Mouse (Mus musculus): ENCODE measurements around the gene Rnpep.

Gene Rnpep

GRCm38 (mm10) chr1:135283826-135284291 lies at the start of gene Rnpep:
Gene Rnpep, minus strand, starts transcription at chr1:135284084.
- peak; percentile 74 to 85 for DNase-seq

GRCm38 (mm10) chr1:135330578-135330977 lies 46.7 kb upstream of the Rnpep start:
- no peak for DNase-seq

GRCm38 (mm10) chr1:135328368-135328767 lies 44.5 kb upstream of the Rnpep start:
- no peak for DNase-seq

- no peak for DNase-seq
Observed at GRCm38 (mm10) chr1:135325934-135326333, 42.0 kb upstream of the Rnpep start.

- DNase-seq = no peak
Observed at GRCm38 (mm10) chr1:135324571-135324970, 40.7 kb upstream of the Rnpep start, which contains the start of gene Lmod1. Gene Lmod1, plus strand, starts transcription at chr1:135324807.

GRCm38 (mm10) chr1:135323367-135323901 lies 39.5 kb upstream of the Rnpep start:
- DNase-seq = no peak

GRCm38 (mm10) chr1:135313284-135314031 lies 29.6 kb upstream of the Rnpep start, which contains the start of gene Timm17a:
Gene Timm17a, minus strand, starts transcription at chr1:135313778.
- DNase-seq = peak; percentile 91 to 96

GRCm38 (mm10) chr1:135312201-135312600 lies 28.3 kb upstream of the Rnpep start:
- DNase-seq = no peak

GRCm38 (mm10) chr1:135311356-135311755 lies 27.5 kb upstream of the Rnpep start:
- peak in 1 of 2 experiments; percentile 6 for DNase-seq

GRCm38 (mm10) chr1:135290908-135291307 lies 7.0 kb upstream of the Rnpep start:
- DNase-seq = no peak

GRCm38 (mm10) chr1:135286311-135286710 lies 2.4 kb upstream of the Rnpep start:
- DNase-seq = no peak

GRCm38 (mm10) chr1:135283287-135283825 lies 528 bp downstream of the Rnpep start:
- peak in 1 of 2 experiments; percentile 54 for DNase-seq

GRCm38 (mm10) chr1:135282536-135283286 lies 1.2 kb downstream of the Rnpep start:
- DNase-seq = no peak

- no peak for DNase-seq
Observed at GRCm38 (mm10) chr1:135281841-135282240, 2.0 kb downstream of the Rnpep start.

- peak; percentile 55 to 65 for DNase-seq
Observed at GRCm38 (mm10) chr1:135280646-135281045, 3.2 kb downstream of the Rnpep start.

- peak; percentile 74 to 78 for DNase-seq
Observed at GRCm38 (mm10) chr1:135271371-135271770, 12.5 kb downstream of the Rnpep start.

GRCm38 (mm10) chr1:135267663-135268446 lies 16.0 kb downstream of the Rnpep start:
- DNase-seq = no peak

- DNase-seq = no peak
Observed at GRCm38 (mm10) chr1:135265834-135266233, 18.1 kb downstream of the Rnpep start.

- no peak for DNase-seq
Observed at GRCm38 (mm10) chr1:135263316-135263715, 20.6 kb downstream of the Rnpep start.

GRCm38 (mm10) chr1:135262329-135262728 lies 21.6 kb downstream of the Rnpep start:
- DNase-seq = no peak

- DNase-seq = no peak
Observed at GRCm38 (mm10) chr1:135260931-135261330, 23.0 kb downstream of the Rnpep start.

GRCm38 (mm10) chr1:135259128-135259436 lies 24.8 kb downstream of the Rnpep start:
- peak; percentile 87 to 89 for DNase-seq

Measured in cerebellum, adult 18-20 months (tissue).